Mouse (Mus musculus) ES-E14 (cell line): Measurements from ENCODE around the gene 1700012B07Rik.

Experiments
- CHD2 ChIP-seq: IDR thresholded peaks from 2 replicates; pipeline ENCODE4 v1.6.1; 2014; ENCODE audit warnings: mild to moderate bottlenecking, low read depth, low read length, inconsistent platforms
- HCFC1 ChIP-seq: IDR thresholded peaks from 2 replicates; pipeline ENCODE4 v1.6.1; 2012; ENCODE audit warnings: low read length, inconsistent platforms, borderline replicate concordance; ENCODE audit not compliant: insufficient read depth
- MAFK ChIP-seq: IDR thresholded peaks from 2 replicates; pipeline ENCODE4 v1.6.1; 2014; ENCODE audit warnings: mild to moderate bottlenecking, low read depth, low read length, inconsistent platforms; ENCODE audit not compliant: insufficient read depth
- ZC3H11A ChIP-seq: IDR thresholded peaks from 2 replicates; pipeline ENCODE4 v1.6.1; 2012; ENCODE audit warnings: low read depth, mild to moderate bottlenecking, inconsistent platforms, low read length, borderline replicate concordance
- ZNF384 ChIP-seq: IDR thresholded peaks from 2 replicates; pipeline ENCODE4 v1.6.1; 2012; ENCODE audit warnings: low read depth, low read length, inconsistent platforms

- no peak for TF ChIP-seq CHD2
- no peak for TF ChIP-seq HCFC1
- no peak for TF ChIP-seq MAFK
- no peak for TF ChIP-seq ZNF384
- TF ChIP-seq ZC3H11A = no peak
These were observed 73.7 kb downstream of the 1700012B07Rik start for GRCm38 (mm10) chr11:109754105-109754602.
